Mouse (Mus musculus) E14TG2a.4 (cell line): ENCODE data around the gene Nup98.

Experiments used
- CTCF ChIP-seq: conservative IDR thresholded peaks from 2 replicates; pipeline ENCODE4 v1.5.1; 2014; ENCODE audit warnings: low read length
- NANOG ChIP-seq: IDR thresholded peaks from 2 replicates; pipeline ENCODE4 v1.6.1; 2014; ENCODE audit warnings: borderline replicate concordance, low read length, mixed read lengths
- POU5F1 ChIP-seq: IDR thresholded peaks from 2 replicates; pipeline ENCODE4 v1.6.1; 2014; ENCODE audit warnings: low read length, borderline replicate concordance

- TF ChIP-seq CTCF, result peak; percentile 29
- TF ChIP-seq NANOG, result no peak
- no peak for TF ChIP-seq POU5F1
Observed at GRCm38 (mm10) chr7:102170300-102170699, 39.7 kb downstream of the Nup98 start.
